Mouse (Mus musculus): ENCODE results near the gene Map3k9. TPM values are rescaled to one million over a fixed set of nuclear protein-coding genes. Genes with fewer than 3 reads are reported as not detected.
A peak's percentile ranks its signal among the peaks of the same experiment; 100 is the strongest.

Gene Map3k9
- 7.2 and 9.3 TPM in 2 replicates for polyA plus RNA-seq (2015; fragmentation: Nextera tagmentation; extraction: Ambion mirVana)

DNA sequence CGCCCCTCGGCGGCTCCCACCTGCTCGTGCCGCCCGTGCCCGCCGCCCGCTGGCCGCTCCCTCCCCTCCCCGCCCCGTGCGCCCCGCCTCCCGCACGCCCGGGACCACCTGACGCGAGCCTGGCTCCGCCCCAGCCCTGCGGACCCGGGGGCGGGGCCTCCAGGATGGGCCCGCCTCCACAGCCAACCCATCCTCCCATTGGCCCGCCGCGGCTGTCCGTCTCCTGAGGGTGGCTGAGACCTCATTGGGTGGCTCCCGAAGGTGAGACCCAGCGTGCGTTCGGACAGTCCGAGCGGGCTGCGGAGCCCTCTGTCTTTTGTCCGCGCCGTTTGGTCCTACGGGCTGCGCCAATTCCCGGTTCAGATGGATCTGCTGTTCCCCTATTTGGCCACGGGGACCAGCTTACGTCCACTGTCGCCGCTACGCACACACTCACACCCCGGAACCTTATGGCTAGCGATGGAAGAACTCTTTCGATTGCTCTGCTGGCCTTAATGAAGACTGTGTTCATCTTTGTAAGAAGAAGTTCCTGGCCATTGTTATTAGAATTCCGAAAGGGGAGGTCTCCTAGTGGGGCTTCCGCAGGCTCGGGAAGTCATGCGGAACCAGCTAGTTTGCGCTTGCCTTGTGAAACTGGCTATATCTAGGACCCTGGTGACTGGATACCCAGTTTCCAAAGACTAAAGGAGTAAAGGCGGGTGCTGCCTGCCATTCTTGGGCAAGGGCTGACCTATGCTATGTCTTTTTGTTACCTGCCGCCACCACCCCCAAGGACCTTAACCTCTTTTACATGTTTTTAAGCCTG, at the start of gene Map3k9:
Gene Map3k9 (minus strand): TSS at position 71 of the 805 bp plus-strand sequence.
- no peaks in the 10 kb centered on the region for H3K9me3 ChIP-seq
- H3K27me3 ChIP-seq = peaks cover 19% of the 10 kb centered on the region
- ATAC-seq = peak; percentile 98
- peak within 1 kb of the TSS; percentile 91 for H3K9ac ChIP-seq (replicated peaks)
- H3K4me3 ChIP-seq (replicated peaks) = peak within 1 kb of the TSS; percentile 88
- under 1% methylated on average over 38 of the region's 56 CpGs for WGBS
- H3K4me2 ChIP-seq (replicated peaks) = peak within 1 kb of the TSS; percentile 73
- H3K36me3 ChIP-seq = no peaks in the 10 kb centered on the region
- H3K27ac ChIP-seq = peak within 1 kb of the TSS; percentile 84
- peaks cover 34% of the 10 kb centered on the region for H3K4me1 ChIP-seq (replicated peaks)

DNA sequence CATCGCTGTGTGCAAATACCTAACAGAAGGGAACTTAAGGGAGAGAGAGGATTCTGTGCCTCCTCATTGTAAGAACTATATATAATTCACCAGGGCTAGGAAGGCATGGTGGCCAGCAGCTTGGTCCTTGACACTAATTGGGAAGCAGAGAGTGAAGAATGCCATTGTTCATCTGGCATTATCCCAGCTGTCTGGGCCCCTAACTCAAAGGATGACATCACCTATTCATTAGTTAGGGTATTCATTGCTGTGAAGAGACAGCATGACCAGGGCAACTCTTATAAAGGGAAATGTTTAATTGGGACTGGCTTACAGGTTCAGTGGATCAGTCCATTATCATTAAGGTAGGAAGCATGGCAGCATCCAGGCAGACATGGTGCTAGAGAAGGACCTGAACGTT, 47.4 kb upstream of the Map3k9 start:
- no peaks in the 10 kb centered on the region for H3K27me3 ChIP-seq
- WGBS = 62% methylated on average over 2 of the region's 2 CpGs
- no peaks in the 10 kb centered on the region for H3K9me3 ChIP-seq
- H3K4me2 ChIP-seq (replicated peaks) = no peak overlapping the region
- no peak for ATAC-seq
- H3K27ac ChIP-seq = no peak overlapping the region
- no peak overlapping the region for H3K4me3 ChIP-seq (replicated peaks)
- H3K9ac ChIP-seq (replicated peaks) = no peak overlapping the region
- peaks cover 2% of the 10 kb centered on the region; the same call in 1 of the 2 replicates for H3K4me1 ChIP-seq (replicated peaks)
- no peaks in the 10 kb centered on the region for H3K36me3 ChIP-seq

DNA sequence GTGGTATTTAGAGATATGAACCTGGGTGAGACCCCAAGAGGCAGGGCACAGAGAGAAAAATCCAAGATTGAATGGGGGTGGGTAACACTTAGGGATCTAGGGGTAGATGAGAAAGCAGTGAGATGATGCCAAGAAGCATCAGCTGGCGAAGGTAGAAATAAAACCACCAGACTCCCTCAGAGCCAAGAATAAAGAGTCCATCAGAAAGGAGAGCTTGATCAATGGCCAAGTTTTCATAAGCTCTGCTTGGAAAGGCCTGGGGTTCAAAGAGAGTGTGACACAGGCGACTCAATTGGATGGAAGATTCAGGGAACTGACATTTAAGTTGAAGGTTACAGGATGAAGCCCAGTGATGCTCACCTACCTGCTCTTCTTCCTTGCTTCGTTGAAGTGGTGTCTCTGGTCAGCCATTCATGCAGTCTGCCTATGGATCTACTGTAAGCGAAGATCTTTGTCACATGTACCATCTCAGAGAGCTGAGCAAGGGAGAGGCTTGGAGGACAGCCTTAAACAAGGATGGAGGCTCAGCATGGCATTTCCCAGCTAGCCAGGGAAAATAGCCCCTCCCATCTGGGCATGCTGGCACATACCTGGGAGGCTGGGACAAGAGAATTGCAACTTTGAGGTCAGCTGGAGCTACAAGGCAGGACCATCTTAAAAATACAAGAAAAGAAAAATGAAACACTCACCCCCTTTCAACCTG, 42.0 kb upstream of the Map3k9 start:
- ATAC-seq = no peak
- H3K27ac ChIP-seq = no peak overlapping the region
- H3K4me3 ChIP-seq (replicated peaks) = no peak overlapping the region
- no peak overlapping the region for H3K4me2 ChIP-seq (replicated peaks)
- H3K36me3 ChIP-seq = no peaks in the 10 kb centered on the region
- H3K4me1 ChIP-seq (replicated peaks) = no peaks in the 10 kb centered on the region
- H3K27me3 ChIP-seq = no peaks in the 10 kb centered on the region
- H3K9ac ChIP-seq (replicated peaks) = no peak overlapping the region
- no peaks in the 10 kb centered on the region for H3K9me3 ChIP-seq
- WGBS = 84% methylated on average over 4 of the region's 4 CpGs

DNA sequence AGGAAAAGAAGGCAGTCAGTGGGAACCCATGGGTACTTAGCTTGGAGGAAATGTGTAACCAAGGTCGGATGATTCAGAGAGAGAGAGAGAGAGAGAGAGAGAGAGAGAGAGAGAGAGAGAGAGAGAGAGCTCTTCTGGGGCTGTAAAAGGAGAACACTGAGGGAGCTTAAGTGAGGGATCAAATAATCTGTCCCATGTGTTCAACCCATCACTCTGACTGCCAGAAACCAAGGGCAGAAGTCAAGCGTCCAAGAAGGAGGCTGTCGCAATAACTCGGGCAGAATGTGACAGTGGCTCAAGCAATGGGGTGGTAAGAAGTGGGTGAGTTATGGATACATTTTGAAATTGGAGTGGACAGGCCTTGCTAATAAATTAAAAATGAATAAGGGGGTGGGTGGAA, 41.2 kb upstream of the Map3k9 start:
- no peaks in the 10 kb centered on the region for H3K4me1 ChIP-seq (replicated peaks)
- no peak overlapping the region for H3K4me3 ChIP-seq (replicated peaks)
- no peak overlapping the region for H3K9ac ChIP-seq (replicated peaks)
- no peaks in the 10 kb centered on the region for H3K36me3 ChIP-seq
- H3K27ac ChIP-seq = no peak overlapping the region
- H3K9me3 ChIP-seq = no peaks in the 10 kb centered on the region
- ATAC-seq = no peak
- no peak overlapping the region for H3K4me2 ChIP-seq (replicated peaks)
- 86% methylated on average over 4 of the region's 4 CpGs for WGBS
- H3K27me3 ChIP-seq = no peaks in the 10 kb centered on the region

DNA sequence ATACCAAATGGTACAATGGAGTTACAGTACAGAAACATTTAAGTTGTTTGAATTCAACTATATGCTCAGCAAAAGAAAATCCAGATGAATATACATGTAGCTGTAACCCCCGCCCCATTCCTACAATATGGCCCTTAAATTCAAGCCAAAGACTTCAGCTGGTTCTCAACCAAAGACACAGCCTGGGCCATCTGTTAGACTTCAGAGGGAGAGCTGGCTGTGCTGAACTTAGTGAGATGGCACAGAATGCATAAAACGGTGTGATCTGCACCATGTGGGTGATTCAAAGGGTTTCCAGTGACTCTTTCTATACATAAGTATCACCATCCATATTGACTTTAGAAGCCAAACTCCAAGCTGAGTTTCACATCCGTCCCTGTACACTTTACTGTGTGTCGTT, 39.7 kb upstream of the Map3k9 start:
- H3K36me3 ChIP-seq = no peaks in the 10 kb centered on the region
- H3K27me3 ChIP-seq = no peaks in the 10 kb centered on the region
- no peak for ATAC-seq
- no peak overlapping the region for H3K4me3 ChIP-seq (replicated peaks)
- H3K4me1 ChIP-seq (replicated peaks) = peaks cover 9% of the 10 kb centered on the region
- H3K9ac ChIP-seq (replicated peaks) = no peak overlapping the region
- WGBS = 90% methylated on average over 4 of the region's 4 CpGs
- H3K9me3 ChIP-seq = no peaks in the 10 kb centered on the region
- no peak overlapping the region for H3K27ac ChIP-seq
- no peak overlapping the region for H3K4me2 ChIP-seq (replicated peaks)

DNA sequence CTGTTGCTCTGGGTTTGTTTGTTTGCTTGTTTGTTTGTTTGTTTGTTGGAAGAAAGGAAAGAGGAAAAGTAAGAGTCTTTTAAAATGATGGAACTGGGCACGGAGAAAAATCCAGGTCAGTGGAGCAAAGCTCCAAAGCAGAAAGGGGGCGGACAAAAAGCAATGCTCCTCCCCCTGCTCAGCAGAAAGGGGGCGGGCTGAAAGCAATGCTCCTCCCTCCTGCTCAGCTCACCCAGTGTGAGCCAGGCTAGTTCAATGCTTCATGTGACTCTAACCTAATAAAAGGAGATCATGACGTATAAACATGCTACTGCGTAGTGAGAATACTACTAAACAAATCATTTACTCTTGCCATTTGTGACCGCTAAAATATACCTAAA, 36.1 kb upstream of the Map3k9 start:
- H3K27me3 ChIP-seq = peaks cover 5% of the 10 kb centered on the region; the same call in 1 of the 2 replicates
- H3K36me3 ChIP-seq = no peaks in the 10 kb centered on the region
- H3K4me1 ChIP-seq (replicated peaks) = peaks cover 9% of the 10 kb centered on the region
- H3K9ac ChIP-seq (replicated peaks) = no peak overlapping the region
- no peak overlapping the region for H3K27ac ChIP-seq
- peak overlapping the region; percentile 32 for H3K4me2 ChIP-seq (replicated peaks)
- ATAC-seq = 0 out of 2 replicates have a peak, but pooled peaks have one; percentile 40
- WGBS = 43% methylated on average over 6 of the region's 6 CpGs
- no peak overlapping the region for H3K4me3 ChIP-seq (replicated peaks)
- no peaks in the 10 kb centered on the region for H3K9me3 ChIP-seq

DNA sequence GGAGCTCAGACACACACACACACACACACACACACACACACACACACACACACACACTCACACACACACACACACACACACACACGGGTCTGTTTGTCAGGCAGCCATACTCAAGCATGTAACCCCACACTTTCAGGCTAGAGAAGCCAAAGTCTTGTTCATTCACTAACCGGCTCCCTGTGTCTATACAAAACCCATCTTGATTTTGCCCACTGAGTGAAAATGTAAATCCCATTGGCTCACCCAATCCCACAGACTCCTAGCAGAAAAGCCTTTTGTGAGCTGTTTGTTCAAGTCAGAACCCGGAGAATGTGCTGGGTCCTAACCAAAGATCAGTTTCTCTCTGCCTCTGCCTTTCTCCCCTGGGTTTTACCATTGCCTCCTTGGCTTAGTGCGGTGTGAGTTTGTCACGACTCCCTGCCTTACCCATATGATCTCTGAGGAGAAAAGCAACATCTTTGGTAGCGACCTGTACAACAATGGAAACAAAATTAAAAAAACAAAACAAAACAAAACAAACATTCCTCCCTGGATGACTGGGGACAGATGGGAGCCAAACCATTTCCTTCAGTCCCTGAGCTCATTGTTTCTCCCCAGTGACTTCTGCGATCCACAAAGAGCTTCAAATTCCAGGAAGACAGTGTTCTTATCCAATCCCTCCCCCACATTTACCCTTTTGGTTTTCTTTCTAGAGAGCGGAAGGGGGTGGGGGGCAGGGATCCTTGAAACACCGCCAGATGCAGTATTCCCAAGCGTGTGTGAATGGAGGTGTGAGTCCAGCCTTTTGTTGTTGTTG, 35.6 kb upstream of the Map3k9 start:
- 6% methylated on average over 10 of the region's 10 CpGs for WGBS

DNA sequence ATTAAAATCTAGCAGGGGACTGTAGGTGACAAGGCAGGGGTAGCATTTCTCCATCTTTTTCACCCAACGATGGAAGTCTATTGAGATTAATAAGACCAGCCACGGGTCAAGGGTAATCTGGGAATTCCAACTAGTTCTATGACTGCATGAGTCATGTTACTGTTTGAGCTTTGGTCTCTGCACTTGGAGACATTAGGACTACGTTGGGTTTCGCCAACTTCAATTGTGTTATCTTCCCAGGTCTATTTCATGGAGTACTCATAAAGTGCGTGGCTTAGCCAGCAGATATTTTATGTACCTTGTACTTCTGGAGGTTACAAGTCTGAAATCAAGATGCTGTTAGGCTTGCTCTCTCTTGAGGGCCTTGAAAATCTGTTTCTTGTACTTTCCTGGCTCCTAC, 33.8 kb upstream of the Map3k9 start:
- Histone ChIP-seq H3K9me3 (no peaks in the 10 kb centered on the region), H3K4me3 (replicated peaks) (no peak overlapping the region), H3K27ac (no peak overlapping the region), H3K4me2 (replicated peaks) (no peak overlapping the region), H3K9ac (replicated peaks) (no peak overlapping the region), H3K27me3 (peaks cover 5% of the 10 kb centered on the region), H3K36me3 (no peaks in the 10 kb centered on the region), H3K4me1 (replicated peaks) (peaks cover 9% of the 10 kb centered on the region)
- 95% methylated on average over 5 of the region's 5 CpGs for WGBS
- ATAC-seq = no peak

More for the DNA sequence above, 35.6 kb upstream of the Map3k9 start:
- H3K4me2 ChIP-seq (replicated peaks) = peak overlapping the region; percentile 32
- peaks cover 9% of the 10 kb centered on the region for H3K4me1 ChIP-seq (replicated peaks)
- no peaks in the 10 kb centered on the region for H3K36me3 ChIP-seq
- peak overlapping the region; percentile 41 for H3K27ac ChIP-seq
- H3K27me3 ChIP-seq = peaks cover 5% of the 10 kb centered on the region; the same call in 1 of the 2 replicates
- H3K9me3 ChIP-seq = no peaks in the 10 kb centered on the region
- no peak overlapping the region for H3K4me3 ChIP-seq (replicated peaks)
- ATAC-seq = peak; percentile 45; the same call in 1 of the 2 replicates
- H3K9ac ChIP-seq (replicated peaks) = no peak overlapping the region

DNA sequence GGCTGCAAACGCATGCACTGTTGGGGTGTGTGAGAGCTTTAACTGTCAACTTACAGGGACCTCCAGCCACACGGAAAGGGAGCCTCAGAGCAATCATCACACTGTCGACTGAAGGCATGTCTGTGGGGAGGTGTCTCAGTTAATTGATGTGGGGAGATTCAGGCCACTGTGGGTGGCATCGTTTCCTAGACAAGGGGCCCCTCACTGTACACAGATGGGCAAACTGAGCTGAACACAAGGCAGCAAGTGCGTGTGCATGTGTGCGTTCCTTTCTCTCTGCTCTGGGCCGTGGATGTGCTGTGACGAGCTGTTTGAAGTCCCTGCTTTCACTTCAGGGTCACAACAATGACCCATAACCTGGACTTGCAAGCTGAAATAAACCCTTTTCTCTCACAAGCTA, 29.4 kb upstream of the Map3k9 start:
- no peaks in the 10 kb centered on the region for H3K36me3 ChIP-seq
- no peak overlapping the region for H3K4me3 ChIP-seq (replicated peaks)
- WGBS = 29% methylated on average over 8 of the region's 8 CpGs
- no peak overlapping the region for H3K4me2 ChIP-seq (replicated peaks)
- no peak overlapping the region for H3K27ac ChIP-seq
- H3K4me1 ChIP-seq (replicated peaks) = peaks cover 21% of the 10 kb centered on the region
- ATAC-seq = no peak
- H3K9me3 ChIP-seq = no peaks in the 10 kb centered on the region
- H3K27me3 ChIP-seq = peaks cover 22% of the 10 kb centered on the region
- no peak overlapping the region for H3K9ac ChIP-seq (replicated peaks)

DNA sequence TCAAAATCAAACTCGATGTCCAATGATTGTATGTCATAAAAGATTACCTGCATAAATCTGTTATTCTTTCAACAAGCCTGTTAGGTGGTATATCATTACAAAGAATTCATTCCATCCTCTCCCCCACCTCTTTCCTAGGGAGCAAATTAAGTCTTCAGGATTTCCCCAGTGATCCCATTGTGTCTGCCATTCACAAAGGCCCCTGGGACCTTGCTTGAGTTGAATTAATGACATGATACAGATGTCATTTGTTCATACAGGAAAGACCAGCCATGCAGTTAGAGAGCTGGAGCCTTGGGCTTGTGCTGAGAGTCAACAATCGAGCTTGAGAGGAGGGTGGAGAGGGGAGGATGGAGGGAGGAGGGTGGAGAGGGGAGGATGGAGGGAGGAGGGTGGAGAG, 27.6 kb upstream of the Map3k9 start:
- peaks cover 21% of the 10 kb centered on the region for H3K27me3 ChIP-seq
- no peaks in the 10 kb centered on the region for H3K36me3 ChIP-seq
- 30% methylated on average over 2 of the region's 2 CpGs for WGBS
- H3K9ac ChIP-seq (replicated peaks) = no peak overlapping the region
- 0 out of 2 replicates have a peak, but pooled peaks have one; percentile 22 for ATAC-seq
- H3K4me3 ChIP-seq (replicated peaks) = no peak overlapping the region
- H3K4me1 ChIP-seq (replicated peaks) = peaks cover 21% of the 10 kb centered on the region
- no peak overlapping the region for H3K27ac ChIP-seq
- H3K4me2 ChIP-seq (replicated peaks) = no peak overlapping the region
- no peaks in the 10 kb centered on the region for H3K9me3 ChIP-seq

DNA sequence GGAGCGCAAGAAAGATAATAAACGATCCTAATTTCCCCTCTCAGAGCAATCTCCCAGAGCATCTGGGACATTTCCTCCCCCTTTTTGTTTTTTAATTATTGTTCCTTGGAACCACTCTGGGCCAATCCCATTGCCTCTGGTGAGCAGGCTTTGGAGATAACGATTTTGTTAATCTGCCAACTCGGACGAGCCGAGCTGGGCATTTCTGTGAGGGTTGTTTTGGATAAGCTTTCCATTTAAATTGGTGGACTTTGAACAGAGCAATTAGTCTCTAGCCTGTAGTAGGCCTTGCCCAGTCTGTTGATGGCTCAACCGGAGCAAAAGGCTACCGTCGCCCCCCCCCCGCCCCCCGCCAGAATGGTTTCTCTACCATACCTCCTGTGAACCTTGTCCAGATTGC, 27.0 kb upstream of the Map3k9 start:
- peaks cover 21% of the 10 kb centered on the region for H3K4me1 ChIP-seq (replicated peaks)
- ATAC-seq = peak; percentile 67
- H3K27ac ChIP-seq = no peak overlapping the region
- WGBS = 13% methylated on average over 11 of the region's 11 CpGs
- no peaks in the 10 kb centered on the region for H3K9me3 ChIP-seq
- H3K27me3 ChIP-seq = peaks cover 21% of the 10 kb centered on the region
- H3K36me3 ChIP-seq = no peaks in the 10 kb centered on the region
- H3K9ac ChIP-seq (replicated peaks) = no peak overlapping the region
- peak overlapping the region; percentile 19; the same call in 1 of the 2 replicates for H3K4me3 ChIP-seq (replicated peaks)
- peak overlapping the region; percentile 49 for H3K4me2 ChIP-seq (replicated peaks)
